Mouse (Mus musculus): ENCODE measurements around the gene Sppl2b. TPM values are rescaled to one million over a fixed set of nuclear protein-coding genes. Genes with fewer than 3 reads are reported as not detected.

Gene Sppl2b
- total and polyA plus RNA-seq, 2 experiments from 2014 or later = 78.6 to 132 TPM

DNA sequence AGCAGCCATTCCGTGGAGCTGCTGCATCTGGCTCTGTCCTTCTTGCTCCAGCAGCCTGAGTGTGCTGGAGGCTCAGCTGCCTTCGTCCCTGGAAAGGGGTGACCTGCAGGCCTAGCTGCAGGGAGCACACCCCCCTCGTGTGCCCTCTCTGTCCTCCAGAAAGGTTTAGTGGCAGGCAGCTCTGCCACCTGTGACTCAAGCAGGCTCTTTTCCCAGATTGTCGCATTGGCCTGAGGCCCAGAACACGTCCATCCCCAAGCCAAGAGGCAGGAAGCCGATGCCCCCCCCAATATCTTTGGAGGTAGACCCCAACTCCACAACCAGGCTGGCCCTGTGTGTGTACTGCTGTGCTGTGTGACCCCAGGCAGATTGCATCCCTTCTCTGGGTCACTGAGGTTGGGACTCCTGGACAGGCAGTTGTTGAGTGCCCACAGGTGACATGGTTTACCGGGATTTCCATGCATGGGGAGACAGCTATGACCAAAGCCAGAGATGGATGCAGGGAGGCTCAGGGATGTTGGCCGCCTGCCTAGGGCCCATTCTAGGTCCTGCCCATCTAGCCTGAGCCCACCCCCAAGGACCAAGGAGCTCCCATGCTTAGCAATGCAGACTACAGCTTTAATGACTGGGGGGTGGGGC is 9.9 kb upstream of the Sppl2b start:
- DNase-seq (ENCODE audit: low spot score) = no peak
- H3K9ac ChIP-seq (replicated peaks; ENCODE audit: low read length, poor library complexity, severe bottlenecking) = no peak overlapping the region
- 0 out of 2 replicates have a peak, but pooled peaks cover 2% of the 10 kb centered on the region for H3K36me3 ChIP-seq (ENCODE audit: insufficient read depth, low read length)
- peaks cover 7% of the 10 kb centered on the region; the same call in 1 of the 2 replicates for H3K27me3 ChIP-seq (ENCODE audit: insufficient read depth, low read length)
- no peak overlapping the region for H3K4me3 ChIP-seq (ENCODE audit: low read depth, low read length)
- no peak overlapping the region for H3K4me2 ChIP-seq (ENCODE audit: low read depth, low read length, poor library complexity, severe bottlenecking)
- no peak for TF ChIP-seq CTCF (IDR thresholded peaks at IDR 0.05)
- no peaks in the 10 kb centered on the region for H3K9me3 ChIP-seq (ENCODE audit: low read length)
- 51% methylated on average over 8 of the region's 8 CpGs for WGBS
- H3K27ac ChIP-seq (ENCODE audit: low read depth, low read length) = no peak overlapping the region
- no peak for ATAC-seq (ENCODE audit: low FRiP score)
- no peaks in the 10 kb centered on the region for H3K4me1 ChIP-seq (ENCODE audit: insufficient read depth, low read length)

- H3K27me3 ChIP-seq (ENCODE audit: insufficient read depth, low read length) = peaks cover 7% of the 10 kb centered on the region; the same call in 1 of the 2 replicates
- no peak overlapping the region for H3K9ac ChIP-seq (replicated peaks; ENCODE audit: low read length, poor library complexity, severe bottlenecking)
- no peak for DNase-seq (ENCODE audit: low spot score)
- H3K4me3 ChIP-seq (ENCODE audit: low read depth, low read length) = no peak overlapping the region
- 0 out of 2 replicates have a peak, but pooled peaks cover 2% of the 10 kb centered on the region for H3K36me3 ChIP-seq (ENCODE audit: insufficient read depth, low read length)
- no peaks in the 10 kb centered on the region for H3K4me1 ChIP-seq (ENCODE audit: insufficient read depth, low read length)
- H3K27ac ChIP-seq (ENCODE audit: low read depth, low read length) = no peak overlapping the region
- H3K9me3 ChIP-seq (ENCODE audit: low read length) = no peaks in the 10 kb centered on the region
- WGBS = 80% methylated on average over 12 of the region's 12 CpGs
- ATAC-seq (ENCODE audit: low FRiP score) = no peak
- TF ChIP-seq CTCF (IDR thresholded peaks at IDR 0.05) = no peak
- H3K4me2 ChIP-seq (ENCODE audit: low read depth, low read length, poor library complexity, severe bottlenecking) = no peak overlapping the region
Measured at GRCm38 (mm10) chr10:80845732-80846131, 9.3 kb upstream of the Sppl2b start.

DNA sequence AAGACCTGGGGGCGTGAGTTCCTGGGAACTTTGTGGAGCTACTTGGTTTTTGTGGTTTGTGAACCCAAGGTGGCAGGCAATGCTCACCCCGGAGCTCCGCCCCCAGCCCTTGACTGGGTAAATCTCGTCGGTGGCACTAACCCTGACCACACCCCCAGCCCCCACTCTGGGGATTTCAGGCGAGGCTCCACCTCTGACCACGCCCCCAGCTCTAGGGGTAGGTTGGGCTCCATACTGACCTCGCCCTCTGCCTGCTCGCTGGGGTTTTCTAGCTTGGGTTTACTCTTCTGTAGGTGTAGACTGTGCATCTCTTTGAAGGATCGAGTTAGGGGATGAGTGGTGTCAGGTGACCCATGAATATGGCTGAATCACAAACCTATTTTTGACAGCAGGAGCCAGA is 6.5 kb upstream of the Sppl2b start:
- no peak overlapping the region for H3K27ac ChIP-seq (ENCODE audit: low read depth, low read length)
- DNase-seq (ENCODE audit: low spot score) (no peak), ATAC-seq (ENCODE audit: low FRiP score) (no peak)
- no peak overlapping the region for H3K9ac ChIP-seq (replicated peaks; ENCODE audit: low read length, poor library complexity, severe bottlenecking)
- WGBS = 18% methylated on average over 10 of the region's 10 CpGs
- H3K4me3 ChIP-seq (ENCODE audit: low read depth, low read length) = no peak overlapping the region
- no peaks in the 10 kb centered on the region for H3K4me1 ChIP-seq (ENCODE audit: insufficient read depth, low read length)
- no peak overlapping the region for H3K4me2 ChIP-seq (ENCODE audit: low read depth, low read length, poor library complexity, severe bottlenecking)
- H3K36me3 ChIP-seq (ENCODE audit: insufficient read depth, low read length) = peaks cover 22% of the 10 kb centered on the region
- H3K9me3 ChIP-seq (ENCODE audit: low read length) = no peaks in the 10 kb centered on the region
- 0 out of 2 replicates have a peak, but pooled peaks cover 7% of the 10 kb centered on the region for H3K27me3 ChIP-seq (ENCODE audit: insufficient read depth, low read length)
- no peak for TF ChIP-seq CTCF (IDR thresholded peaks at IDR 0.05)

GRCm38 (mm10) chr10:80855749-80856073 is 636 bp downstream of the Sppl2b start:
- H3K36me3 ChIP-seq (ENCODE audit: insufficient read depth, low read length) = peaks cover 20% of the 10 kb centered on the region
- peaks cover 19% of the 10 kb centered on the region for H3K4me1 ChIP-seq (ENCODE audit: insufficient read depth, low read length)
- no peak for TF ChIP-seq CTCF (IDR thresholded peaks at IDR 0.05)
- WGBS = 18% methylated on average over 11 of the region's 11 CpGs
- 0 out of 2 replicates have a peak overlapping the region, but pooled peaks have one; percentile 87 for H3K27ac ChIP-seq (ENCODE audit: low read depth, low read length)
- H3K9ac ChIP-seq (replicated peaks; ENCODE audit: low read length, poor library complexity, severe bottlenecking) = peak overlapping the region; percentile 83
- H3K9me3 ChIP-seq (ENCODE audit: low read length) = no peaks in the 10 kb centered on the region
- ATAC-seq (ENCODE audit: low FRiP score) (no peak), DNase-seq (ENCODE audit: low spot score) (no peak)
- H3K4me2 ChIP-seq (ENCODE audit: low read depth, low read length, poor library complexity, severe bottlenecking) = peak overlapping the region; percentile 95
- no peaks in the 10 kb centered on the region for H3K27me3 ChIP-seq (ENCODE audit: insufficient read depth, low read length)
- H3K4me3 ChIP-seq (ENCODE audit: low read depth, low read length) = peak overlapping the region; percentile 81

DNA sequence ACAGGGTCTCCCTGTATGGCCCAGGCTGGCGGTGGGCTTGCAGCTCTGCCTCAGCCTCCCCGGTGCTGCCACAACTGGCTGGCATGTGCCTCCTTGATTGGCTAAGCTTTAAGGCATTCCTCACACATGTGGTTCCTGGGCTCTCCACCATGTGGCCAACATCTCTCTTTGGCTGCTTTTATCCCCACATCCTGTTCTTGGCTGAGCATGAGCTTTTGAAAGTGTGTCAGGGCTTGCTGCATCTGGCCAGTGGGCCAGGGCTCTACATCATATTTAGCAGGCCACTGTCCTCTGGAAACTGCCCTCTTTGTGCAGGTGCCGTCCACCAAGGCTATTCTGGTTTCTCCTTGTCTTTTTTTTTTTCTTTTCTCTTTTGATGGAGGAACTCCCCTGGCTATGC is 1.2 kb downstream of the Sppl2b start:
- Histone ChIP-seq H3K9me3 (ENCODE audit: low read length) (no peaks in the 10 kb centered on the region), H3K9ac (replicated peaks; ENCODE audit: low read length, poor library complexity, severe bottlenecking) (peak overlapping the region; percentile 83), H3K4me3 (ENCODE audit: low read depth, low read length) (peak overlapping the region; percentile 81), H3K36me3 (ENCODE audit: insufficient read depth, low read length) (peaks cover 18% of the 10 kb centered on the region), H3K27ac (ENCODE audit: low read depth, low read length) (peak overlapping the region; percentile 43; the same call in 1 of the 2 replicates), H3K4me1 (ENCODE audit: insufficient read depth, low read length) (peaks cover 19% of the 10 kb centered on the region), H3K4me2 (ENCODE audit: low read depth, low read length, poor library complexity, severe bottlenecking) (peak overlapping the region; percentile 95), H3K27me3 (ENCODE audit: insufficient read depth, low read length) (no peaks in the 10 kb centered on the region)
- DNase-seq (ENCODE audit: low spot score) (peak; percentile 55), ATAC-seq (ENCODE audit: low FRiP score) (peak; percentile 28; the same call in 1 of the 2 replicates)
- WGBS = 65% methylated on average over 3 of the region's 3 CpGs
- TF ChIP-seq CTCF (IDR thresholded peaks at IDR 0.05) = peak; percentile 45

DNA sequence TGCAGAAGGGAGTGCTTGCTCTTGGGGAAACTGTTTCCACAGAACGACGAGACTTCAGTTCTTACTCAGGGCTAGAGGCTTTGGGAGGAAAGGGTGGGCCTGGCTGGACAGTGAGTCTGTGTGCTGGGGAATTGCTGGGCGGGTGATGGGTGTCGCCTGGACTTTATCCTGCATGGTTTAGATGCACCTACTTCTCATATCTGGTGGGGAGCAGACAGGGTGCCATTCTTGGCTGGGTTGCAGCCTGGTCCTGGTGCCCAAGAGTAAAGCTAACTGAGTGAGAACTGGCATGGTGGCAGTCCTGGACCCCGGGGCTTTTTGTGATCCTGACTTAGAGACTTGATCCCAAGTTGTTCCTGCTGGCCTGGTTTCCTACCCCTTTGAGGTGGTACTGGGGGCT is 1.8 kb downstream of the Sppl2b start:
- Histone ChIP-seq H3K9ac (replicated peaks; ENCODE audit: low read length, poor library complexity, severe bottlenecking) (no peak overlapping the region; the same call in 1 of the 2 replicates), H3K27me3 (ENCODE audit: insufficient read depth, low read length) (no peaks in the 10 kb centered on the region), H3K4me3 (ENCODE audit: low read depth, low read length) (no peak overlapping the region), H3K36me3 (ENCODE audit: insufficient read depth, low read length) (peaks cover 19% of the 10 kb centered on the region), H3K4me1 (ENCODE audit: insufficient read depth, low read length) (peaks cover 19% of the 10 kb centered on the region), H3K27ac (ENCODE audit: low read depth, low read length) (peak overlapping the region; percentile 43), H3K9me3 (ENCODE audit: low read length) (no peaks in the 10 kb centered on the region), H3K4me2 (ENCODE audit: low read depth, low read length, poor library complexity, severe bottlenecking) (peak overlapping the region; percentile 95; the same call in 1 of the 2 replicates)
- TF ChIP-seq CTCF (IDR thresholded peaks at IDR 0.05) = no peak
- DNase-seq (ENCODE audit: low spot score) (no peak), ATAC-seq (ENCODE audit: low FRiP score) (no peak)
- WGBS = 81% methylated on average over 5 of the region's 5 CpGs
